ENCODE assay signal across 16 mouse cellular contexts in the genomic region with DNA sequence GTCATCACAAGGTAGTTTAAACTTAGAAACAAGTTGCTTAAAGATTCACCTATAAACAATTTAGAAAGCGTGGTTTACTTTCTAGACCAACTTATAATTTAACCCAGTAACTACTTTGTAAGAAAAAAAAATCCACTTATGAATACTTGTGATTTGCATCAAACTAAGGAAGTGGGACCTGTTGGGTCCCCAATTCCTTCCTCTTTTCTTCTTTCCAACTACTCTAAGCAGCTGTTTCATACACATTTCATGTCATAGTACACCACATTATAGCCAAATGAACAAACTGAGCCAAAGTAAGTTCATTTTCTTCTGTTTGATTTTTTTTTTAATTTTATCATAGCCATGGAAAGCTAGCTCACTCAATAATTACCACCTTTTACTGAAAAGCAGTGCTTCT.
"Had no signal": no experiment of that assay in that cellular context is flagged by ENCODE, and none has a peak within 500 bp of the region (broad histone marks: within the 10 kb centered on the region; RNA-seq: fewer than 3 reads in every experiment).

No protein-coding gene starts in this region.

- H3K27ac ChIP-seq: kidney, postnatal 0 days; limb, embryonic 12.5 days; liver, embryonic 13.5 days; lung, embryonic 15.5 days; midbrain, embryonic 12.5 days; neural tube, embryonic 15.5 days had no signal

- ATAC-seq: intestine, postnatal 0 days; liver, postnatal 0 days; midbrain, embryonic 16.5 days had no signal

- H3K4me3 ChIP-seq: limb, embryonic 12.5 days; liver, embryonic 13.5 days; lung, embryonic 15.5 days; midbrain, embryonic 12.5 days; myocyte; neural tube, embryonic 15.5 days had no signal

- H3K27me3 ChIP-seq: limb, embryonic 12.5 days; liver, embryonic 13.5 days; lung, embryonic 15.5 days; midbrain, embryonic 12.5 days; neural tube, embryonic 15.5 days had no signal

- DNase-seq: kidney, adult 8-10 months; kidney, postnatal 36 days; layer of hippocampus, adult 9-11 months; layer of hippocampus, postnatal 36 days; liver; liver, embryonic 13.5 days; liver, postnatal 0 days; thymus, postnatal 36 days had no signal

- H3K9me3 ChIP-seq: limb, embryonic 12.5 days; liver, embryonic 13.5 days; lung, embryonic 15.5 days; midbrain, embryonic 12.5 days; neural tube, embryonic 15.5 days had no signal

- H3K4me2 ChIP-seq: limb, embryonic 12.5 days; liver, embryonic 13.5 days; lung, embryonic 15.5 days; midbrain, embryonic 12.5 days; neural tube, embryonic 15.5 days had no signal

- H3K9ac ChIP-seq: limb, embryonic 12.5 days; liver, embryonic 13.5 days; liver, postnatal 0 days; lung, embryonic 15.5 days; midbrain, embryonic 12.5 days; neural tube, embryonic 15.5 days had no signal
